Mouse (Mus musculus): ENCODE data around the gene Zdhhc13.

Gene Zdhhc13

GRCm38 (mm10) chr7:48788851-48789572 is at the start of gene Zdhhc13:
Gene Zdhhc13, plus strand, starts transcription at chr7:48789003.
- peak; percentile 76 for DNase-seq (ENCODE audit: low read depth)

- peak; percentile 79 for DNase-seq (ENCODE audit: low read depth)
Measured at GRCm38 (mm10) chr7:48749298-48750163, 39.3 kb upstream of the Zdhhc13 start.

- no peak for DNase-seq (ENCODE audit: low read depth)
Measured at GRCm38 (mm10) chr7:48750164-48750809, 38.5 kb upstream of the Zdhhc13 start.

GRCm38 (mm10) chr7:48751222-48751621 is 37.6 kb upstream of the Zdhhc13 start:
- DNase-seq (ENCODE audit: low read depth) = no peak

GRCm38 (mm10) chr7:48754415-48754974 is 34.3 kb upstream of the Zdhhc13 start:
- DNase-seq (ENCODE audit: low read depth) = no peak

- DNase-seq (ENCODE audit: low read depth) = no peak
Measured at GRCm38 (mm10) chr7:48755825-48756224, 33.0 kb upstream of the Zdhhc13 start.

GRCm38 (mm10) chr7:48756306-48756931 is 32.4 kb upstream of the Zdhhc13 start:
- no peak for DNase-seq (ENCODE audit: low read depth)

- DNase-seq (ENCODE audit: low read depth) = no peak
Measured at GRCm38 (mm10) chr7:48758083-48758482, 30.7 kb upstream of the Zdhhc13 start.

GRCm38 (mm10) chr7:48760789-48761188 is 28.0 kb upstream of the Zdhhc13 start:
- no peak for DNase-seq (ENCODE audit: low read depth)

- DNase-seq (ENCODE audit: low read depth) = no peak
Measured at GRCm38 (mm10) chr7:48762289-48762688, 26.5 kb upstream of the Zdhhc13 start.

GRCm38 (mm10) chr7:48762721-48763120 is 26.1 kb upstream of the Zdhhc13 start:
- no peak for DNase-seq (ENCODE audit: low read depth)

- no peak for DNase-seq (ENCODE audit: low read depth)
Measured at GRCm38 (mm10) chr7:48765959-48766358, 22.8 kb upstream of the Zdhhc13 start.

- no peak for DNase-seq (ENCODE audit: low read depth)
Measured at GRCm38 (mm10) chr7:48769721-48770120, 19.1 kb upstream of the Zdhhc13 start.

- DNase-seq (ENCODE audit: low read depth) = no peak
Measured at GRCm38 (mm10) chr7:48772060-48772734, 16.6 kb upstream of the Zdhhc13 start.

- DNase-seq (ENCODE audit: low read depth) = no peak
Measured at GRCm38 (mm10) chr7:48773333-48773732, 15.5 kb upstream of the Zdhhc13 start.

GRCm38 (mm10) chr7:48774633-48775032 is 14.2 kb upstream of the Zdhhc13 start:
- no peak for DNase-seq (ENCODE audit: low read depth)

- DNase-seq (ENCODE audit: low read depth) = no peak
Measured at GRCm38 (mm10) chr7:48775436-48775835, 13.4 kb upstream of the Zdhhc13 start.

GRCm38 (mm10) chr7:48777721-48778504 is 10.9 kb upstream of the Zdhhc13 start:
- DNase-seq (ENCODE audit: low read depth) = no peak

GRCm38 (mm10) chr7:48779110-48779509 is 9.7 kb upstream of the Zdhhc13 start:
- no peak for DNase-seq (ENCODE audit: low read depth)

GRCm38 (mm10) chr7:48782432-48782831 is 6.4 kb upstream of the Zdhhc13 start:
- no peak for DNase-seq (ENCODE audit: low read depth)
